Mouse (Mus musculus) urinary bladder, adult 2 months (tissue): ENCODE measurements around the gene Xpnpep1. TPM values are rescaled to one million over a fixed set of nuclear protein-coding genes. Genes with fewer than 3 reads are reported as not detected.
A peak's percentile ranks its signal among the peaks of the same experiment; 100 is the strongest.

Source experiments
- DNase-seq: peaks from one replicate; pipeline ENCODE4 v3.0.0; 2022; ENCODE audit warnings: low spot score
- polyA plus RNA-seq: library from polyadenylated mRNA; depleted of rRNA; stranded (reverse); fragments of >200 nt; gene quantifications from 2 replicates; pipeline ENCODE4 v1.2.3, GENCODE M21; 2012; rRNA removed

The Xpnpep1 gene
- 58.0 and 68.6 TPM in 2 replicates for polyA plus RNA-seq

- peak; percentile 41 for DNase-seq
Observed at GRCm38 (mm10) chr19:53040164-53041132, at the start of gene Xpnpep1. Xpnpep1 (minus strand) TSS chr19:53040214.

- DNase-seq: no peak
Observed at GRCm38 (mm10) chr19:53087268-53088143, 47.5 kb upstream of the Xpnpep1 start.

- no peak for DNase-seq
Observed at GRCm38 (mm10) chr19:53086861-53087260, 46.8 kb upstream of the Xpnpep1 start.

- no peak for DNase-seq
Observed at GRCm38 (mm10) chr19:53084735-53085134, 44.7 kb upstream of the Xpnpep1 start.

GRCm38 (mm10) chr19:53082862-53083261 lies 42.8 kb upstream of the Xpnpep1 start:
- no peak for DNase-seq

GRCm38 (mm10) chr19:53081339-53081738 lies 41.3 kb upstream of the Xpnpep1 start:
- no peak for DNase-seq

GRCm38 (mm10) chr19:53080921-53081320 lies 40.9 kb upstream of the Xpnpep1 start:
- DNase-seq: no peak

GRCm38 (mm10) chr19:53080487-53080886 lies 40.5 kb upstream of the Xpnpep1 start:
- no peak for DNase-seq

- no peak for DNase-seq
Observed at GRCm38 (mm10) chr19:53080026-53080425, 40.0 kb upstream of the Xpnpep1 start.

- no peak for DNase-seq
Observed at GRCm38 (mm10) chr19:53078271-53079085, 38.5 kb upstream of the Xpnpep1 start.

- DNase-seq: no peak
Observed at GRCm38 (mm10) chr19:53077278-53077677, 37.3 kb upstream of the Xpnpep1 start.

GRCm38 (mm10) chr19:53076238-53076981 lies 36.4 kb upstream of the Xpnpep1 start:
- DNase-seq: no peak

- DNase-seq: no peak
Observed at GRCm38 (mm10) chr19:53075896-53076237, 35.9 kb upstream of the Xpnpep1 start.

GRCm38 (mm10) chr19:53074899-53075722 lies 35.1 kb upstream of the Xpnpep1 start:
- DNase-seq: no peak

- DNase-seq: no peak
Observed at GRCm38 (mm10) chr19:53073521-53073920, 33.5 kb upstream of the Xpnpep1 start.

GRCm38 (mm10) chr19:53072406-53072805 lies 32.4 kb upstream of the Xpnpep1 start:
- no peak for DNase-seq

- no peak for DNase-seq
Observed at GRCm38 (mm10) chr19:53071651-53072050, 31.6 kb upstream of the Xpnpep1 start.

GRCm38 (mm10) chr19:53070870-53071269 lies 30.9 kb upstream of the Xpnpep1 start:
- DNase-seq: no peak

GRCm38 (mm10) chr19:53069451-53069850 lies 29.4 kb upstream of the Xpnpep1 start:
- no peak for DNase-seq

- no peak for DNase-seq
Observed at GRCm38 (mm10) chr19:53066934-53067333, 26.9 kb upstream of the Xpnpep1 start.
